Mouse (Mus musculus) stomach, postnatal 0 days (tissue): ENCODE measurements around the gene Ccdc117.

Experiments
- CTCF ChIP-seq: IDR thresholded peaks from 2 replicates; pipeline ENCODE4 v1.5.1; 2016; ENCODE audit warnings: antibody characterized with exemption, low read depth, mild to moderate bottlenecking, moderate library complexity
- EP300 ChIP-seq: optimal IDR thresholded peaks from 2 replicates; pipeline ENCODE3; 2016; ENCODE audit warnings: antibody characterized with exemption

GRCm38 (mm10) chr11:5510099-5510391 lies 31.9 kb downstream of the Ccdc117 start:
- TF ChIP-seq CTCF: no peak
- TF ChIP-seq EP300: no peak
